Mouse (Mus musculus): Measurements from ENCODE around the gene Kyat3. TPM values are rescaled to one million over a fixed set of nuclear protein-coding genes. Genes with fewer than 3 reads are reported as not detected.
"Not testable (repeated sequence)": the region's sequence is repeated elsewhere in the genome, so short reads cannot be mapped to it uniquely, and the experiment has no call there.

Kyat3 gene
- 8.9 and 10.4 TPM in 2 replicates for polyA plus RNA-seq (2016; fragmentation: Nextera tagmentation; extraction: Ambion mirVana)

DNA sequence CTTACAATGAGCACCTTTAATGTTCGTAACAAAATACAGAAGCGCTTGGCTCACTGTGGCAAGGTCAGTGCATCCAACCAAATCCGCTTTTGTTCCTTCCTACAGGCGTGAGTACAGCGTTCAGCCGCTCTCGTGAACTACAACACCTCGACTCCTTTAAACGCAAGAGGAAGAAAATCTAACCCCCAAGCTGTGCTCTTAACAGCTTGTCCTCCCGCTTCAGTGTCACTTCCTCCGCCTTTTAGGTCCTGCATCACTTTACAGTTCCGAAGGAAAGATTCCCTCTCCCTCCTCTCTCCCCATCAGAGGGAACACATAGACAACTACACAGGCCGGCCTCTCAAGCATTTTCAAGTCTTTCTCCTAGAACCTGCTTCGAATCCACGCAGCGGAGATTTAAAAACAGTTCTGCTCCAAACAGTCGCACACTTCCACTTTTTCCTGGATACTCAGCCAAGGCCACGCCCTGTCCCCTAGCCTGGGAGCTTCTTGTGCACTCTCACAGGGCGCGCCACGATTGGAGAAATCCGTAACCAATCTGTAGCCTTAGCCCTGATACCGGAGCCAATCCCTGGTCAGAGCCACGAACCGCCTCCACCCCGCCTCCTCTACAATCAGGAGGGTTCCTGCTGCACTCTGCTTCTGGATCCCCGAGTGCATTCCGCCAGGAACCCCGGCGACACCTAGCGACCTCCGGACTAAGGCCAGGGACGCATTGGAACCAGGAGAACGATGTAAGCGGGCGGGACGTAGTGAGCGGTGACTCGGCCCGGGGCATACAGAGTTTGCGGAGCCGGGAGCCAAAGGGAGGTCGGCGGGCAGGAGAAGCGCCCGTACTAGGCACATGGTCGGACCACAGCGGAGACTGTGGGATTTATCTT lies at the start of gene Kyat3:
TSS of gene Kyat3 (plus strand) at position 610 of the 881 bp plus-strand sequence.
- WGBS: under 1% methylated on average over 48 of the region's 48 CpGs
- peak; percentile 98 for ATAC-seq (ENCODE audit: insufficient number of reproducible peaks, low FRiP score)
- H3K4me2 ChIP-seq: peak within 1 kb of the TSS; percentile 77
- peaks cover 11% of the 10 kb centered on the region for H3K4me1 ChIP-seq (replicated peaks)
- no peaks in the 10 kb centered on the region for H3K27me3 ChIP-seq (replicated peaks)
- H3K9me3 ChIP-seq (replicated peaks): peaks cover 3% of the 10 kb centered on the region; the same call in 1 of the 2 replicates
- peak within 1 kb of the TSS; percentile 70 for H3K27ac ChIP-seq (ENCODE audit: poor library complexity, severe bottlenecking)
- H3K9ac ChIP-seq: peak within 1 kb of the TSS; percentile 66
- peak within 1 kb of the TSS; percentile 56 for H3K4me3 ChIP-seq
- no peaks in the 10 kb centered on the region for H3K36me3 ChIP-seq

GRCm38 (mm10) chr3:142664723-142665122 lies 36.1 kb upstream of the Kyat3 start:
- no peaks in the 10 kb centered on the region for H3K4me1 ChIP-seq (replicated peaks)
- no peak overlapping the region for H3K27ac ChIP-seq (ENCODE audit: poor library complexity, severe bottlenecking)
- ATAC-seq (ENCODE audit: insufficient number of reproducible peaks, low FRiP score): no peak
- H3K9me3 ChIP-seq (replicated peaks): peaks cover 15% of the 10 kb centered on the region
- H3K27me3 ChIP-seq (replicated peaks): no peaks in the 10 kb centered on the region
- 89% methylated on average over 8 of the region's 8 CpGs for WGBS
- H3K4me2 ChIP-seq: no peak overlapping the region
- no peaks in the 10 kb centered on the region for H3K36me3 ChIP-seq
- no peak overlapping the region for H3K9ac ChIP-seq
- H3K4me3 ChIP-seq: no peak overlapping the region

- ATAC-seq (ENCODE audit: insufficient number of reproducible peaks, low FRiP score): no peak
- H3K4me3 ChIP-seq: no peak overlapping the region
- H3K9ac ChIP-seq: no peak overlapping the region
- H3K27ac ChIP-seq (ENCODE audit: poor library complexity, severe bottlenecking): no peak overlapping the region
- H3K9me3 ChIP-seq (replicated peaks): no peaks in the 10 kb centered on the region
- H3K27me3 ChIP-seq (replicated peaks): no peaks in the 10 kb centered on the region
- WGBS: 66% methylated on average over 1 of the region's 1 CpGs
- H3K4me1 ChIP-seq (replicated peaks): no peaks in the 10 kb centered on the region
- H3K36me3 ChIP-seq: no peaks in the 10 kb centered on the region
- no peak overlapping the region for H3K4me2 ChIP-seq
These were observed 26.2 kb upstream of the Kyat3 start for GRCm38 (mm10) chr3:142674607-142675006.

GRCm38 (mm10) chr3:142687939-142688338 lies 12.9 kb upstream of the Kyat3 start:
- no peak for ATAC-seq (ENCODE audit: insufficient number of reproducible peaks, low FRiP score)
- H3K4me1 ChIP-seq (replicated peaks): no peaks in the 10 kb centered on the region
- no peak overlapping the region for H3K9ac ChIP-seq
- no peak overlapping the region for H3K27ac ChIP-seq (ENCODE audit: poor library complexity, severe bottlenecking)
- 49% methylated on average over 23 of the region's 23 CpGs for WGBS
- H3K36me3 ChIP-seq: no peaks in the 10 kb centered on the region
- H3K4me2 ChIP-seq: peak overlapping the region; percentile 59
- H3K9me3 ChIP-seq (replicated peaks): peaks cover 11% of the 10 kb centered on the region
- peak overlapping the region; percentile 30 for H3K4me3 ChIP-seq
- no peaks in the 10 kb centered on the region for H3K27me3 ChIP-seq (replicated peaks)

GRCm38 (mm10) chr3:142688353-142688752 lies 12.5 kb upstream of the Kyat3 start:
- H3K4me2 ChIP-seq: peak overlapping the region; percentile 59
- H3K27me3 ChIP-seq (replicated peaks): no peaks in the 10 kb centered on the region
- H3K36me3 ChIP-seq: no peaks in the 10 kb centered on the region
- no peaks in the 10 kb centered on the region for H3K4me1 ChIP-seq (replicated peaks)
- peaks cover 12% of the 10 kb centered on the region for H3K9me3 ChIP-seq (replicated peaks)
- no peak overlapping the region for H3K9ac ChIP-seq
- ATAC-seq (ENCODE audit: insufficient number of reproducible peaks, low FRiP score): peak; percentile 51; the same call in 1 of the 2 replicates
- H3K4me3 ChIP-seq: peak overlapping the region; percentile 30
- 20% methylated on average over 12 of the region's 13 CpGs for WGBS
- H3K27ac ChIP-seq (ENCODE audit: poor library complexity, severe bottlenecking): no peak overlapping the region

GRCm38 (mm10) chr3:142696517-142696916 lies 4.3 kb upstream of the Kyat3 start:
- Histone ChIP-seq H3K4me3 (no peak overlapping the region), H3K9me3 (replicated peaks) (peaks cover 12% of the 10 kb centered on the region), H3K27ac (ENCODE audit: poor library complexity, severe bottlenecking) (no peak overlapping the region), H3K4me2 (no peak overlapping the region), H3K9ac (no peak overlapping the region), H3K36me3 (no peaks in the 10 kb centered on the region), H3K27me3 (replicated peaks) (no peaks in the 10 kb centered on the region), H3K4me1 (replicated peaks) (peaks cover 7% of the 10 kb centered on the region)
- WGBS: 74% methylated on average over 2 of the region's 2 CpGs
- no peak for ATAC-seq (ENCODE audit: insufficient number of reproducible peaks, low FRiP score)

DNA sequence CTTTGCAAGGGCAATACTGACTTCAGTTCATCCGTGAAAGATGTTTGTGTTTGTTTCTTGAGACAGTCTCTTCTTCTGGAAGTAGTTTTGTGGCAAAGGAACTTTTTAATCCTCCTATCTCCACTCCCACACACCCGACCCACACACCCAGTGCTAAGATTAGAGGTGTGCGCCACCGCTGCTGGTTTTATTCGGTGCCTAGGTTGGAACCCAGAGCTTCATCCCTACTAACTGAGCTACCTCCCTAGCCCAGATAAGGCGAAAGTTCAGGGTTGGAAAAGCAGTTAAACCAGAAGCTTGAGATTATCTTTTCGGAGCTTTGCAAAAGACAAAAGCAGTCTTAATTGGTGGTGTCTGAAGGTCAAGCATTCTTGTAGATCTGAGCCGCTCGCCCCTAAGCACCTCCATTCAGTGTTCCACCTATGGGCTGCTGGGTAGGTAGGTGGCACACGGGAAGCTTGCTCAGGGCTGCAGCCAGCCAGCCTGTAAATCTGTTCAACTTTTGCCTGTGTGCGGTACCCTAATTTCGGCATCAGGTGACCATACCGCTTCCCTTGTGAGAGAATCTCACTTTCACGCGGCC lies 647 bp downstream of the Kyat3 start:
- ATAC-seq (ENCODE audit: insufficient number of reproducible peaks, low FRiP score): no peak
- 13% methylated on average over 15 of the region's 15 CpGs for WGBS
- Histone ChIP-seq H3K9me3 (replicated peaks) (peaks cover 3% of the 10 kb centered on the region; the same call in 1 of the 2 replicates), H3K4me3 (peak overlapping the region; percentile 56), H3K4me1 (replicated peaks) (peaks cover 11% of the 10 kb centered on the region), H3K27me3 (replicated peaks) (no peaks in the 10 kb centered on the region), H3K27ac (ENCODE audit: poor library complexity, severe bottlenecking) (no peak overlapping the region), H3K36me3 (no peaks in the 10 kb centered on the region), H3K4me2 (peak overlapping the region; percentile 77), H3K9ac (peak overlapping the region; percentile 62)

- peaks cover under 1% of the 10 kb centered on the region; the same call in 1 of the 2 replicates for H3K4me1 ChIP-seq (replicated peaks)
- no peaks in the 10 kb centered on the region for H3K27me3 ChIP-seq (replicated peaks)
- H3K36me3 ChIP-seq: no peaks in the 10 kb centered on the region
- 86% methylated on average over 17 of the region's 17 CpGs for WGBS
- no peak overlapping the region for H3K4me3 ChIP-seq
- no peak overlapping the region for H3K27ac ChIP-seq (ENCODE audit: poor library complexity, severe bottlenecking)
- H3K9me3 ChIP-seq (replicated peaks): 0 out of 2 replicates have a peak, but pooled peaks cover 3% of the 10 kb centered on the region
- H3K9ac ChIP-seq: no peak overlapping the region
- no peak for ATAC-seq (ENCODE audit: insufficient number of reproducible peaks, low FRiP score)
- no peak overlapping the region for H3K4me2 ChIP-seq
These were observed 6.0 kb downstream of the Kyat3 start for GRCm38 (mm10) chr3:142706581-142707444.

GRCm38 (mm10) chr3:142708181-142708848 lies 7.5 kb downstream of the Kyat3 start:
- WGBS: 69% methylated on average over 13 of the region's 13 CpGs
- H3K9ac ChIP-seq; H3K4me1 ChIP-seq (replicated peaks); H3K4me2 ChIP-seq; H3K9me3 ChIP-seq (replicated peaks); H3K4me3 ChIP-seq; H3K36me3 ChIP-seq; ATAC-seq (ENCODE audit: insufficient number of reproducible peaks, low FRiP score); H3K27me3 ChIP-seq (replicated peaks): not testable (repeated sequence)
- peak overlapping the region; percentile 6; the same call in 1 of the 2 replicates for H3K27ac ChIP-seq (ENCODE audit: poor library complexity, severe bottlenecking)

DNA sequence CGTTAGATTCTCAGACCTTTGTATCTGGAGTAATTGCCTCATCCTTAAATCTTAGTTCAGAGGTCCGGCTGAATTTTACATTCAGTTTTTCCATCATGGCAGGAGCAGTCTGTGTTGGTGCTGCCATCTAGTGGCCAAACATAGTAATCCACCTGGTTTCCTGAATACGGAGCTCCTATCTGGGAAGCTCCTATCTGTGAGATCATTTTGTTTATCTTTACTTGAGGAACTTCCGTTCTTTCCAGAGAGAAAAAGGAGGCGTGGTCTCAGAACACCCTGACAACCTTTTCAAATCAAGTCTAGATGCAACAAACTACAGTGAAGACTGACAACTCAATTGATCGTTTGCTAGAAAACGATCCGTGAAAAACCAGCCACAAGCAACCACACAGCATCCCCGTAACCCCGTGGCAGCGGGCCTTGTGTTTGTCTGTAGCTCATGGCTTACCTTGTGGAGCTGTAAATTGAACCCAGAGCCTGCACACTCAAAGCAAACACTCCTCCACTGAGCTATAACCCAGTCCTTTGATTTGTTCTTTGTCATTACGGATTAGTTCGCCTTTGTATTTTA lies 8.1 kb downstream of the Kyat3 start:
- no peaks in the 10 kb centered on the region for H3K27me3 ChIP-seq (replicated peaks)
- no peaks in the 10 kb centered on the region for H3K4me1 ChIP-seq (replicated peaks)
- no peak overlapping the region for H3K27ac ChIP-seq (ENCODE audit: poor library complexity, severe bottlenecking)
- no peak overlapping the region for H3K4me2 ChIP-seq
- ATAC-seq (ENCODE audit: insufficient number of reproducible peaks, low FRiP score): no peak
- no peak overlapping the region for H3K4me3 ChIP-seq
- H3K9ac ChIP-seq: no peak overlapping the region
- WGBS: 45% methylated on average over 13 of the region's 13 CpGs
- peaks cover 3% of the 10 kb centered on the region; the same call in 1 of the 2 replicates for H3K36me3 ChIP-seq
- peaks cover 7% of the 10 kb centered on the region for H3K9me3 ChIP-seq (replicated peaks)

Measured in heart, embryonic 12.5 days (tissue).